Mouse (Mus musculus) right cerebral cortex, adult 2 months (tissue): ENCODE data around the gene Tigit.

Experiments
- DNase-seq, 2 experiments: peaks; one replicate each; pipeline ENCODE4 v3.0.0; 2021 to 2022; ENCODE audit warnings: low spot score in 2 of 2

Gene Tigit

DNA sequence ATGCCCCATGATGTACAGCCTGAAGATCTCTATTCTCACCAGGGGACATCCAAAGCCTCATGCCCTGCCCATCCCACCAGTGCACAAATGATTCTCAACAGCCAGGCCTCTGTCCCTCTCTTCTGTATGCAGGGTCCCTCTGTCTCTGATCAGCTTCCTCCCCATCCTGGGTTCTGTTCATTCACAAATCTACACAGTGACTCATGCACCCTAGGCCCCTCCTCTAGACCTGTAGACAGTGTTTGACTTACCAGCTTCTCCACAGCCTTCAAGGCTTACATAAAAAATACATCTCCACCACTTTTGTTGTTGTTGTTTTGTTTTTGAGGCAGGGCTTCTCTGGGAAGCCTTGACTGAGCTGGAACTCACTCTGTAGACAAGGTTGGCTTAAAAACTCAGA, 915 bp upstream of the Tigit start:
- no peak for DNase-seq

DNA sequence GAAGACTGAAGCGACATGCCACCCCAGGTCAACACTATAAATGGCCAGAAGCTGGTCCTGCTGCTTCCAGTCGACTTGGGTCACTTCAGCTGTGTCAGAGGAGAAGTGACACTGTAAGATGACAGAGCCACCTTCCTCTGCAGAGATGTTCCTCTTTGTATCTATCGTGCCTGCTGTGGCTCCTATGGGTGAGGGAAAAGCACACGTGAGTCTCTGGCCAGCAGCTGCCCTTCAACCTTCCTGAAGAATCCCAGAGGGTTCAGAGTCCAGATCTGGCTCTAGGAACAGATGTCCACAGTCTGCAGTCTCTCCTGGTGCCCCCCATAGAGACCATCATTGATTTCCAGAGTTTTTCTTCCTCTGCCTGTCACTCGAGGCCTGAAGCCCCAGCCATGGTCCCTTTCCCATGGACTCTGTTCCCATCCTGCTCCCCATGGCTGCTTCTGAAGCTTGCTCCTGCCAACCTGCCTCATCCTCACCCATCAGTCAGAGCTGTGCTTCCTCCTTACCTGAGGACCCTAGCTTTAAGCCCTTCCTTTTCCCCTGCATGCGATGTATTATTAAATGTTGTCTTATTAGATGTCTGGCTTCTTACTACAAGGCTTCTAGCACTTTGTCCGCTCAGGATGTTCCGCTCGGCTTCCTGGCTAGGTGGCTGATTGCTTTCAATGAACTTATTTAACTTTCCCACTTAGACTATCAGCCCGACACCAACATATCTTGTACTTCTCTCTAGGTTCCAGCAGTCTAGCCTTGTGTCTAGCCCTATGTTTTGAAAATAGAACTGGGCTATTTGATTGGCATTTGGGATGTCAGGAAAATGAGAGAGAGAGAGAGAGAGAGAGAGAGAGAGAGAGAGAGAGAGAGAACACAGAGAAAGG, 1.6 kb downstream of the Tigit start:
- DNase-seq = no peak

GRCm38 (mm10) chr16:43661576-43661975, 2.4 kb downstream of the Tigit start:
- no peak for DNase-seq

GRCm38 (mm10) chr16:43655183-43655787, 8.7 kb downstream of the Tigit start:
- no peak for DNase-seq

DNA sequence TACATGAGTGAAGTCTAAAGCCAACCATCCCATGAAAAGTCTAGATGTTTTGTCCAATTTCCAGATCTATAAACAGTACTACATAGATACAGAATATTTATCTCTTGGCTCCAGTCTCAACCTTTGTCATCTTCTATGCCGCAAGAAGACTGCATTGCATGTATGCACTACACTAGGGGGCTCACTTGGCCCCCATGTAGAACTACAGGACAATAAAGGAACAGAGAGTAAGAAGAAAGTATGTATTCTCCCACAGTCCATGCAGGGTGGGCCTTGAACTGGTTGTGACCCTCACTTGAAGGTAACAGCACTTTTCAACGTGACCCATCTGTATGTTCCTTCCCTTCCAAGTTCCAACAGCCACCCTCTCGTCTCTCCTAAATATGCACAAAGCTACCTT, 9.7 kb downstream of the Tigit start:
- DNase-seq = no peak

- no peak for DNase-seq
Observed at GRCm38 (mm10) chr16:43653288-43653687, 10.7 kb downstream of the Tigit start.

GRCm38 (mm10) chr16:43650355-43651080, 13.4 kb downstream of the Tigit start:
- no peak for DNase-seq

GRCm38 (mm10) chr16:43647641-43648040, 16.3 kb downstream of the Tigit start:
- no peak for DNase-seq

- no peak for DNase-seq
Observed at GRCm38 (mm10) chr16:43646943-43647342, 17.0 kb downstream of the Tigit start.

DNA sequence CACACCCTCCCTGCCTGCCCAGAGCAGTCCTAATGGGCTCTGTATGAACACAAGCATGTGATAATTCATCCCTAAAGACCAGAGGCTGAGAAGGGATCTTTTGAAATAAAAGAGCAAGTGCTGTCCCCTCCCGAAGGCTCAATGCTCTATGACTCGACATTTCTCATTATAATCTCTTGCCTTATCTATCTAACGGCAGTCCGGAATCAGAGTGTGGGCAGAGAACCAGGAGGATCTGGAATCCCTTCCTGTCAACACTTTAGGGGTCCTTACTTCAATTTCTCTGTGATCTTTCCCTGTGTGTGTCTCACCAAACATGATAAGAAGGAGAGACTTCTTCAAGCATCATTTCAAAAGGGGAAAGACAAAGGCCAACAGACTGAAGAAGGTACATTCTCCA, 18.1 kb downstream of the Tigit start:
- DNase-seq = no peak

GRCm38 (mm10) chr16:43641230-43641629, 22.7 kb downstream of the Tigit start:
- DNase-seq = no peak

- no peak for DNase-seq
Observed at GRCm38 (mm10) chr16:43638406-43639049, 25.4 kb downstream of the Tigit start.

DNA sequence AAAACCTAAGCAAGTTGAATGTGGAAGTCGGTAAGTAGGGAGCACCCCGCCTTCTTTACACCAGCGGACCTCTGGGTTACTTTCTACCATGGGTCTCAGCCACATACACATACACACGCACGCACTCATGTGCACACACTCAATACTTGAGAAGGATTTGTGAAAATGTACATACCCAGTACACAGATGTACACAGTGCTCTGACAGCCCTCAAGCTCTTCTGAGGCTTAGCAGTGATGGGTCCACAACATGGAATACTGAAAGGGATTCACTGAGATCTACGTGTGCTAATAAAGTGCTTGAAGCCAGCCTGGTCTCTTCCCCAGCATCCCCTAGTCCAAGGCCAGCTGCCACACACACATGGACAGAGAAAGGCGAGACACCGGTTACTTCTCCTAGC, 26.7 kb downstream of the Tigit start:
- DNase-seq = no peak

GRCm38 (mm10) chr16:43634037-43634436, 29.9 kb downstream of the Tigit start:
- DNase-seq = no peak

DNA sequence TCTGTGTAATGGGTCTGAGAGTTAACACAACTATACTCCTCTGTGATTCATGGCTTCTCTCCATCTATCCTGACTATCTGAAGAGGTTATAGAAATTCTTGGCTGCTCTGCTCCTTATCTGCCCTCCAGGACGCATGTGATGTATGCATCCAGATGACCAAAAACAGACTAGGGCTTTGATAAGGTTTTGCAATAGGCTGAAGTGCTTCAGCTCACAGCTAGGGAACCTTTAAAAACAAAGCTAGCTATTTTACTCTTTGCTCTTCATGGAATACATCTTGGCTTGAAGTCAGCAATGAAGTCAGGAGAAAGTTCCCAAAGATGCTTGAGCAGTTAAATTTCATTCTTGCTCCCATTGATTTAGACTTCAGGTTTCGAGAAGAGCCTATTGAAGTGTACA, 32.2 kb downstream of the Tigit start:
- no peak for DNase-seq

GRCm38 (mm10) chr16:43628662-43629061, 35.3 kb downstream of the Tigit start:
- DNase-seq = no peak

- peak; percentile 58 to 64 for DNase-seq
Observed at GRCm38 (mm10) chr16:43625956-43626355, 38.0 kb downstream of the Tigit start.

GRCm38 (mm10) chr16:43625289-43625688, 38.7 kb downstream of the Tigit start:
- no peak for DNase-seq

GRCm38 (mm10) chr16:43624876-43625275, 39.1 kb downstream of the Tigit start:
- no peak for DNase-seq

DNA sequence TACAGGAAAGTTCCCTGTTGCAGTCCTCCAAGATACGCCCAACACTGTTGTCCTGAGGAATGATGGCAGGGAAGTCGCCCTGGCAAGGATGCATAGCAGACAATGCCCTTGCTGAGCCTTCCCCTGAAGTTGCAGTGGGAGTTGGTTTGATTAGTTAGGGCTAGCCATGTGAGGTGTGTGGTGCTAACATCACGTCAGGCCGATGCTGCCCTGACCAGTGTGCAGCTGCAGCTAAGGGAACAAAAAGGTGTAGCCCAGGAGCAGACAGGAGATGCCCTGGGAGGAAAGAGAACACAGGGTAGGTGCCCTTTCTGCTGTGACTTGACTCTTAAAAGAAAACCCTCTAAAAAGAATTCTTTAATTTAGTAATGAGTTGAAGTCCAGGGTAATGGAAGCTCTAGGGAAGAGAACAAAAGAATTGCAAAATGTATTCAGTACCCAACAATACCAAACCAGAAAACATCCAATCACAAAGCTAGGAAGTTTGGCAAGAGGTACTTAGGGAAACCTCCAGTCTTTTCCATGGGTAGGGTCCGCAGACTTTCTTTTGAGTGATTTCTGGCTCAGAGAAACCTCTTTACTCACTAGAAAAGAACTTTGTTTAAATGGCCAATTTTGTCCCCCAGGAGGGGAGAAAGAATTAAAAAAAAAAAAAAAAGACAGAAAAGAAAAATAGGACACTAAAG, 40.5 kb downstream of the Tigit start:
- no peak for DNase-seq

DNA sequence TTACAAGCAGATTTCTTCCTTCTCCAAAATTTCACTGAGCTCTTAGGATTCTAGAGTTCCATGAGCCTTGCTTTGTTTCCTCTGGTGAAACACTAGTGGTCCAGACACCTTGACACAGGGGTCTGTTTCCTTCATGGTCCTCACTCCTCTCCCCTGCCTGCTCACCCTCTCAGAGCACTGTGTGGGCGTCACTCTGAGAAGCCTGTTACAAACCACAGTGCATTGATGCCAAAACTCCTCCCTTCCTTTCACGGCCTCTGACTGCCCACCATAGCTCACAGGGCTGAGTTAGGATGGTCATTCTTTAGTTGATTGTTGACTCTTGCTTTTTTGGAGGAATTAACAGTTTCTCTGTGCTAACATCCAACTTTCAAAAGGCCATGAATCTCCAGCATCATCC, 43.6 kb downstream of the Tigit start:
- no peak for DNase-seq

DNA sequence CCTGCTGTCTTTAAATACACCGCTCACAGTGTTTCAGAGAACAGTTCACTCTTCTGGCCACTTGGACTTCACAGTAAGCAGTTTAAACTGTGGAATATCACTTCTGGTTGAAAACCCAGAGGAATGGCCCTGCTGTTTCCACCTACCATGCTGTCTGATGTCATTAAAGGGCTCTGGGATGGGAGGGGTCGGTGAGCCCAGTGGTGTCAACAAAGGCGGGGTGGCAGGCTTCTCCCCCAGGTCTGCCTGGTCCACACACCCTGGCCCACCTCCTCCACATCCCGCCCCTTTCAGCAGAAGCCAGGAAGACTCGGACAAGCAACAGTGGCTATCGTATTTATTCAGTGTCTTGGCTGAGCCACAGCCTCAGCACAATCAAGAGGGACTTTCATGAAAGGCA, 44.7 kb downstream of the Tigit start:
- no peak for DNase-seq
